Mouse (Mus musculus) cerebellum, adult 2 months (tissue): Measurements from ENCODE around the gene Oma1.

Experiments used
- CTCF ChIP-seq: fragments of 200-500 bp; IDR thresholded peaks from 2 replicates; pipeline ENCODE4 v1.5.1; 2011; ENCODE audit warnings: low read depth, mild to moderate bottlenecking, control low read depth, low read length, moderate library complexity, borderline replicate concordance; ENCODE audit not compliant: insufficient read depth
- POLR2A ChIP-seq: fragments of 200-500 bp; IDR thresholded peaks from 2 replicates; pipeline ENCODE4 v1.6.1; 2011; ENCODE audit warnings: low read length, control low read depth, borderline replicate concordance; ENCODE audit not compliant: insufficient read depth

- no peak for TF ChIP-seq POLR2A
- no peak for TF ChIP-seq CTCF
Observed at GRCm38 (mm10) chr4:103405321-103405720, 91.7 kb downstream of the Oma1 start.
